Mouse (Mus musculus): ENCODE measurements at regions not wholly inside any gene's neighbourhood (a gene's known extent, or its start where the extent isn't known, plus 50 kb on each side); places are given as distances from the start of the nearest gene placed in this dataset.

DNA sequence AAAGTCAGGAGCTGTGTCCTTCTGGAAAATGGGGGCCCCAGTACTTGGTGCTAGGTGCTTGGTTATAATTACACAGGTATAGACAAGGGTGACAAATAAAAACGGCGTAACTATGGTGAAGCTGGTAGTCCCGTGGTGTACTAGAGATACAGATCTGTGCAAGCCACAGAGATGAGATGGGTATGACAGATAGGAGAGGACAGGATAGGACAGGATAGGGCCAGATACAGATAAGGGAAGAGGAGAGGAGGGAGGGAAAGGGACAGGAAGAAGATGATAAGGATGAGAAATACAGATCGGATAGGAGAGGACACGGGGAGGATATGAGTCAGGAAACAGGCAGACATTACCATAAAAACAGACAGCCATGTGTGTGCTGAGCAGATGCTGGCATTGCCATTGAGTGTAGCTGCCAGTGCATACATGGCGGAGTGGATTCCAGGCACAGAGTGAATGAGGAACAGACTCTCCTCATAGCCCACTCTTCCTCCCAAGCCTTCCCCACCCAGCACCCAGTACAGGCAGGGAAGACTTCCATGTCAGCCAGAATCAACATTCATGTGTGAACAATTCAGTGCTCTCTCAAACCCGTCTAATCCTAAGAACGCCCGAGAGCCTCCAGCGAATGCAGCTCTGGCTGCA is 231.9 kb upstream of the Cdh4 start:
- no peak for DNase-seq (ENCODE audit: low spot score)
- Histone ChIP-seq H3K4me3 (ENCODE audit: low read depth, low read length) (no peak overlapping the region), H3K4me1 (ENCODE audit: insufficient read depth, low read depth, low read length) (no peaks in the 10 kb centered on the region), H3K9me3 (replicated peaks) (peaks cover 90% of the 10 kb centered on the region), H3K36me3 (replicated peaks) (no peaks in the 10 kb centered on the region), H3K27me3 (ENCODE audit: insufficient read depth, low read length) (no peaks in the 10 kb centered on the region)
- no peak for TF ChIP-seq TAL1 (conservative IDR thresholded peaks at IDR 0.05; ENCODE audit: low read depth, low read length)
- no peak for TF ChIP-seq CTCF (IDR thresholded peaks at IDR 0.05; ENCODE audit: low read depth, low read length)
- no peak for TF ChIP-seq POLR2AphosphoS5 (IDR thresholded peaks at IDR 0.05; ENCODE audit: insufficient replicate concordance, low read depth, low read length)
- no peak for TF ChIP-seq GATA2 (IDR thresholded peaks at IDR 0.05; ENCODE audit: borderline replicate concordance, low read depth, low read length)
- TF ChIP-seq GATA1 (IDR thresholded peaks at IDR 0.05; ENCODE audit: borderline replicate concordance, low read length) = no peak
- no peak for ATAC-seq (ENCODE audit: extremely low read depth, insufficient number of reproducible peaks, low FRiP score, poor library complexity, severe bottlenecking)

DNA sequence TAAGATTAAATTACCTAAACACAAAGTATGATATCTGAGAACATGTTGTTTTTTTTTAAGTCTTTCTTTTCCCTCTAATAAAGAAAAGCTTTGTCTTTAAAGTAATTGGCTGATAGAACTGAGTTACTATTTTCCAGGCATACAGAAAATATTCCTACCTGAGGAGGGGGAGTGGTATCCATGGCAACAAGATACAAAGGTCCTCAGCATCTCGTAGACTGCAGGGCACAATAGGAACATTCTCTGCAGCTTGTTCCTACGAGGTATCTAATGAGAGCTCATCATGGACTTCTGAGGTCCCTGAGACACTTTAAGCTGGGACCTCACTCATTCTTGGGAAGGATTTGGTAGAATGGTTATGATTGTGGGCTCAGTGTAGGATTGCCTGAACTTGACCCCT is 225.5 kb upstream of the Cdh4 start:
- no peaks in the 10 kb centered on the region for H3K36me3 ChIP-seq (replicated peaks)
- no peaks in the 10 kb centered on the region for H3K27me3 ChIP-seq (ENCODE audit: insufficient read depth, low read length)
- no peak overlapping the region for H3K4me3 ChIP-seq (ENCODE audit: low read depth, low read length)
- DNase-seq (ENCODE audit: low spot score) (no peak), ATAC-seq (ENCODE audit: extremely low read depth, insufficient number of reproducible peaks, low FRiP score, poor library complexity, severe bottlenecking) (no peak)
- H3K4me1 ChIP-seq (ENCODE audit: insufficient read depth, low read depth, low read length) = no peaks in the 10 kb centered on the region
- peaks cover 72% of the 10 kb centered on the region for H3K9me3 ChIP-seq (replicated peaks)
- TF ChIP-seq GATA2 (IDR thresholded peaks at IDR 0.05; ENCODE audit: borderline replicate concordance, low read depth, low read length) (no peak), POLR2AphosphoS5 (IDR thresholded peaks at IDR 0.05; ENCODE audit: insufficient replicate concordance, low read depth, low read length) (no peak), GATA1 (IDR thresholded peaks at IDR 0.05; ENCODE audit: borderline replicate concordance, low read length) (no peak), CTCF (IDR thresholded peaks at IDR 0.05; ENCODE audit: low read depth, low read length) (no peak), TAL1 (conservative IDR thresholded peaks at IDR 0.05; ENCODE audit: low read depth, low read length) (no peak)

DNA sequence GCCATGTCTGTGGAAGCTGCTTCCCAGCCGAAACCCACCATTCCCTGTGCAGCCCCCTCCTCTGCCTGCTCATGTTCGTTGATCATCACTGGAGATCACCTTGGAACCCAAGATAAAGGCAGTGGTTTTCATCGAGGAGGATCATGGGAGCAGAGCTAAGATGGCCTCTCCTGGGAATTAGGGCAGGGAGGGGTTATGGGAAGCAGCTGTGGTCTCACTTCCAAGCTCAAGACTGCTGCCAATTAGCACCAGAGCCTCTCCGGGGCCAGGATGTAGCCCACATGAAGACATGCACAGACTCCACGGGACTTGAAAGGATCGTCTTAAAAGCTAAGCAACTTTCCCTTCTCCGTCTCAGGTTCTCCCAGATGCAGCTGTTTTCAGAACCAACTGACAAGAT is 214.1 kb upstream of the Cdh4 start:
- ATAC-seq (ENCODE audit: extremely low read depth, insufficient number of reproducible peaks, low FRiP score, poor library complexity, severe bottlenecking) (no peak), DNase-seq (ENCODE audit: low spot score) (no peak)
- TF ChIP-seq GATA1 (IDR thresholded peaks at IDR 0.05; ENCODE audit: borderline replicate concordance, low read length) (no peak), TAL1 (conservative IDR thresholded peaks at IDR 0.05; ENCODE audit: low read depth, low read length) (no peak)
- H3K4me3 ChIP-seq (ENCODE audit: low read depth, low read length) = no peak overlapping the region
- peaks cover 84% of the 10 kb centered on the region for H3K9me3 ChIP-seq (replicated peaks)
- H3K4me1 ChIP-seq (ENCODE audit: insufficient read depth, low read depth, low read length) = no peaks in the 10 kb centered on the region
- no peaks in the 10 kb centered on the region for H3K27me3 ChIP-seq (ENCODE audit: insufficient read depth, low read length)
- H3K36me3 ChIP-seq (replicated peaks) = no peaks in the 10 kb centered on the region

DNA sequence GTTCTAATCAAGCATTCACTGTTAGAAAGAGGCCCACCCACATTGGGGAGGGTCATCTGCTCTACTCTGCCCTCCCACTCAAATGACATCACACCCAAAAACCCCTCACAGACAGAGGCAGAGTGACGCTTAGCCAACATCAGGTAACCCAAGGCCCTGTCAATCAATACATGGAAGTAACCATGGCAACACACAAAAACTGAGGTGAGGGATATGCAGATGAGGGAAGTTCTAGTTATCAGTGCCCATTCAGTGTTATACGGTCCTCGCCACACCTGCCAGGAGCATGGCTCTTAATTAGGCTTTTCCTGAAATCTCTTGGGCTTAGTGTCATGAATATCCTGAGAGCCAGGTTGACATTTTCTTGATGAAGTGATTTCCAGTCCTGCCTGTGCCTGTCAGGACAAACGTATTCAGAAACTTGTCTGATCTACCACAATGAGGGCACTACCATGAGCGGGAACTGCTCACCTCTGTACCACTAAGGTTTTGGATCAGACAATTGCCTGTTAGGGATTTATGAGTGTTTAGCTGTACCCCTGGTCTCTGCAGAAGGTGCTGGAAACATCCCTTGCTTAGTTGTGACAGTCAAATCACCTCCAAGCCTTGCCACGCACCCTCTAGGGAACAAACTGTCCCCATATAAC is 210.4 kb upstream of the Cdh4 start:
- no peaks in the 10 kb centered on the region for H3K27me3 ChIP-seq (ENCODE audit: insufficient read depth, low read length)
- ATAC-seq (ENCODE audit: extremely low read depth, insufficient number of reproducible peaks, low FRiP score, poor library complexity, severe bottlenecking) (no peak), DNase-seq (ENCODE audit: low spot score) (no peak)
- no peaks in the 10 kb centered on the region for H3K4me1 ChIP-seq (ENCODE audit: insufficient read depth, low read depth, low read length)
- H3K9me3 ChIP-seq (replicated peaks) = peaks cover 87% of the 10 kb centered on the region
- no peaks in the 10 kb centered on the region for H3K36me3 ChIP-seq (replicated peaks)
- TF ChIP-seq GATA1 (IDR thresholded peaks at IDR 0.05; ENCODE audit: borderline replicate concordance, low read length) (no peak), GATA2 (IDR thresholded peaks at IDR 0.05; ENCODE audit: borderline replicate concordance, low read depth, low read length) (no peak), TAL1 (conservative IDR thresholded peaks at IDR 0.05; ENCODE audit: low read depth, low read length) (no peak), POLR2AphosphoS5 (IDR thresholded peaks at IDR 0.05; ENCODE audit: insufficient replicate concordance, low read depth, low read length) (no peak), CTCF (IDR thresholded peaks at IDR 0.05; ENCODE audit: low read depth, low read length) (no peak)
- no peak overlapping the region for H3K4me3 ChIP-seq (ENCODE audit: low read depth, low read length)

DNA sequence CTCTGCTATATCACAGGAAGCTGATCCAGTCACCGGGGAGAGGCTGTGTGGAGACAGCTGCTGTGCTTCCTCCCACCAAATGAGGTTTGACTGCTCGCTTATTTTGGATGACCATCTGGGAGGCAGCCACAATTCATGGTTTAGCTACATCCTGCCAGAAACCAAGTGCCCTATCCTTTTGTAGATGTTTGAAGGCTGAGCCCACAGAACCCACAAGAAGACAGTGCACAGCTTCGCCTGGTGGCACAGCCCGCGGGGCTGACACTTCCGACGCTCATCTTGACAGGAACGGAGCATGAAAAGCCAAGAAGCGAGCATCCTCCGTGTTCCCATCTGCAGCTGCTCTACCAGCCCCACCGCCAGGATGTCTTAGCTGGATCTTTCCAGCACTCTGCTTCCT is 204.1 kb upstream of the Cdh4 start:
- no peaks in the 10 kb centered on the region for H3K36me3 ChIP-seq (replicated peaks)
- TF ChIP-seq GATA2 (IDR thresholded peaks at IDR 0.05; ENCODE audit: borderline replicate concordance, low read depth, low read length) (no peak), GATA1 (IDR thresholded peaks at IDR 0.05; ENCODE audit: borderline replicate concordance, low read length) (no peak), POLR2AphosphoS5 (IDR thresholded peaks at IDR 0.05; ENCODE audit: insufficient replicate concordance, low read depth, low read length) (no peak), CTCF (IDR thresholded peaks at IDR 0.05; ENCODE audit: low read depth, low read length) (no peak), TAL1 (conservative IDR thresholded peaks at IDR 0.05; ENCODE audit: low read depth, low read length) (no peak)
- H3K27me3 ChIP-seq (ENCODE audit: insufficient read depth, low read length) = peaks cover 2% of the 10 kb centered on the region; the same call in 1 of the 2 replicates
- ATAC-seq (ENCODE audit: extremely low read depth, insufficient number of reproducible peaks, low FRiP score, poor library complexity, severe bottlenecking) = no peak
- peaks cover 86% of the 10 kb centered on the region for H3K9me3 ChIP-seq (replicated peaks)
- no peak for DNase-seq (ENCODE audit: low spot score)
- no peaks in the 10 kb centered on the region for H3K4me1 ChIP-seq (ENCODE audit: insufficient read depth, low read depth, low read length)
- no peak overlapping the region for H3K4me3 ChIP-seq (ENCODE audit: low read depth, low read length)

DNA sequence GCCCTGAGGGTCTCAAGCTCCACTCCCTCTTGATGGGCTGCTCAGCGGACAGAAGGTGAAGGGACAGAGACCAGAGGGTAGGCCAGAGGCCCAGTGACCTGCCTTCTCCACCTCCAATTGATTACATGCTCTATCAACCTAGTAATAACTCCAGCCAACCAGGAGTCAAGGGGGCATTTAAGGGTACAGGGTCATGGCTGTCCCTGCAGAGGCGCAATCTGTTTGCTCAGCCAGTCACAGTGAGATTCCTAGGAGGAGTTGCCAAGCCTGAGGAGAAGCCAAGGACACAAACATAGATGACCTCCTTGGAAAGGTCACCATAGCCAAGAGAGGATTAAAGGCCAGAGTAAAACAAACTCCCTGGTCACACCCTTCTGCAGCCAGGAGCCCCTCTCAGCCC is 181.3 kb upstream of the Cdh4 start:
- H3K9me3 ChIP-seq (replicated peaks) = peaks cover 78% of the 10 kb centered on the region
- no peak overlapping the region for H3K4me3 ChIP-seq (ENCODE audit: low read depth, low read length)
- H3K4me1 ChIP-seq (ENCODE audit: insufficient read depth, low read depth, low read length) = no peaks in the 10 kb centered on the region
- DNase-seq (ENCODE audit: low spot score) (no peak), ATAC-seq (ENCODE audit: extremely low read depth, insufficient number of reproducible peaks, low FRiP score, poor library complexity, severe bottlenecking) (no peak)
- H3K27me3 ChIP-seq (ENCODE audit: insufficient read depth, low read length) = no peaks in the 10 kb centered on the region
- H3K36me3 ChIP-seq (replicated peaks) = no peaks in the 10 kb centered on the region
- TF ChIP-seq GATA2 (IDR thresholded peaks at IDR 0.05; ENCODE audit: borderline replicate concordance, low read depth, low read length) = no peak
- no peak for TF ChIP-seq TAL1 (conservative IDR thresholded peaks at IDR 0.05; ENCODE audit: low read depth, low read length)
- no peak for TF ChIP-seq CTCF (IDR thresholded peaks at IDR 0.05; ENCODE audit: low read depth, low read length)
- no peak for TF ChIP-seq GATA1 (IDR thresholded peaks at IDR 0.05; ENCODE audit: borderline replicate concordance, low read length)
- TF ChIP-seq POLR2AphosphoS5 (IDR thresholded peaks at IDR 0.05; ENCODE audit: insufficient replicate concordance, low read depth, low read length) = no peak
